Mouse (Mus musculus) thymus, adult 2 months (tissue): Measurements from ENCODE around the gene Aym1. TPM values are rescaled to one million over a fixed set of nuclear protein-coding genes. Genes with fewer than 3 reads are reported as not detected.

Source experiments
- DNase-seq: peaks from one replicate; pipeline ENCODE4 v3.0.0; 2021
- H3K27ac ChIP-seq: fragments of 200-500 bp; 2 replicates; pipeline ENCODE4 v1.5.1; 2012; ENCODE audit warnings: low read length, control low read depth; ENCODE audit not compliant: control insufficient read depth, insufficient read depth
- H3K27me3 ChIP-seq: fragments of 200-500 bp; 2 replicates; pipeline ENCODE4 v1.6.1; 2012; ENCODE audit warnings: mild to moderate bottlenecking, low read length, moderate library complexity, mixed read lengths; ENCODE audit not compliant: control insufficient read depth, insufficient read depth
- H3K36me3 ChIP-seq: fragments of 200-500 bp; 2 replicates; pipeline ENCODE4 v1.6.1; 2012; ENCODE audit warnings: mild to moderate bottlenecking, low read length, moderate library complexity; ENCODE audit not compliant: control insufficient read depth, insufficient read depth
- H3K4me1 ChIP-seq: fragments of 200-500 bp; replicated peaks from 2 replicates; pipeline ENCODE4 v1.6.1; 2012; ENCODE audit warnings: low read length; ENCODE audit not compliant: control insufficient read depth, insufficient read depth
- H3K4me3 ChIP-seq: fragments of 200-500 bp; 2 replicates; pipeline ENCODE4 v1.5.1; 2012; ENCODE audit warnings: mild to moderate bottlenecking, low read length, control low read depth, moderate library complexity; ENCODE audit not compliant: control insufficient read depth, insufficient read depth
- CTCF ChIP-seq: fragments of 200-500 bp; IDR thresholded peaks from 2 replicates; pipeline ENCODE4 v1.5.1; 2012; ENCODE audit warnings: mild to moderate bottlenecking, control low read depth, low read length, moderate library complexity, borderline replicate concordance; ENCODE audit not compliant: control insufficient read depth, poor library complexity, insufficient read depth; ENCODE audit errors: extremely low read depth
- POLR2A ChIP-seq: fragments of 200-500 bp; IDR thresholded peaks from 2 replicates; pipeline ENCODE4 v1.6.1; 2012; ENCODE audit warnings: mild to moderate bottlenecking, low read length, control low read depth, moderate library complexity; ENCODE audit not compliant: control insufficient read depth, poor library complexity, insufficient read depth; ENCODE audit errors: extremely low read depth
- WGBS: fragments of 180-500 bp; shearing (Covaris S2); methylation state at CpG from one replicate; pipeline ENCODE4 v1.1.7; 2018; 5-methylcytosine and 5-hydroxymethylcytosine counted together
- polyA plus RNA-seq: library from polyadenylated mRNA; depleted of rRNA; stranded (reverse); fragments of >200 nt; gene quantifications from 2 replicates; pipeline ENCODE4 v1.2.3, GENCODE M21; 2012; rRNA removed

Gene Aym1
- polyA plus RNA-seq, 1 experiment = not detected

DNA sequence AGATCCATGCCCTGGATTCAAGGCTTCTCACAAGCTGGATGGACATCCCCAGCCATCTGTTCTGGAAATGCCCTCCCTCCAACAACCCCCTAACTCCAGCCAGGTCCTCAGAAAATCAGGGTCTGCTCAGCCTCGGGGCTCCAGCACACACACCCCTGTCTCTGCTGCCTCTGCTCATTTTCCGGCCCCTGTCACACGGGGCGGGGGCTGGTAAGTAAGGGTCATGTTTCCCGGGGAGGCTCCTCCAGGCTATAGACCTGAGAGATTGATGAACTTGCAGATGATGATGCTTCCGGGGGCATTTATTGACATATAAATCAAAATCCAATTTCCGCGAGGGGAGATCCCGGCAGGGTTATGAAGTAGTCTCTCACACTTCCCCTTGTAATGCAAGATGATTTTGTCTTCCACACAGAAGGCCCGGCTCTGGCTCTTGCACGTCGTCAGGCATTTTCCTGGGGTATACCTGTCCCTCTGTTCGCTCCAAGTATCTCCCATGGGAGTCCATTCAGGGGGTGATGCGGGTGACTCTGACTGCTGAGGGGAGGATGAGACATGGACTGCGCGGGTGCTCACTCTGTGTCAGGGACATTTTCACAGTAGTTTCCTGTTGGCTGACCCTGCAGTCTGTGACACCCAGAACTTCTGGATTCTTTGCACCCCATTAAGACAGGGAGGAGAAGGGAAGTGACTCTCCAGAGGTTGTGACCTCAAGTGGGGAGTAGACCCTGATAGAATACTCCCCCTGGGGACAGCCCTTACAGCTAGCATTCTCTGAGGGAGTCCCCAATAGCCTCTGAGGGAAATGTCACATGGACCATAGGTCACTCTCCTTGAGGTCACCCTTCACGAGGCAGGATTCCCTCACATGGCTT, 40.6 kb downstream of the Aym1 start:
- 86% methylated on average over 17 of the region's 17 CpGs for WGBS
- no peak overlapping the region for H3K4me3 ChIP-seq
- no peaks in the 10 kb centered on the region for H3K4me1 ChIP-seq
- H3K27me3 ChIP-seq = no peaks in the 10 kb centered on the region
- no peak overlapping the region for H3K27ac ChIP-seq
- DNase-seq = no peak
- TF ChIP-seq POLR2A (no peak), CTCF (no peak)
- H3K36me3 ChIP-seq = no peaks in the 10 kb centered on the region

- WGBS = 41% methylated on average over 11 of the region's 11 CpGs
- H3K36me3 ChIP-seq = no peaks in the 10 kb centered on the region
- no peak overlapping the region for H3K4me3 ChIP-seq
- TF ChIP-seq CTCF = no peak
- no peaks in the 10 kb centered on the region for H3K27me3 ChIP-seq
- no peak for DNase-seq
- no peak overlapping the region for H3K27ac ChIP-seq
- H3K4me1 ChIP-seq = no peaks in the 10 kb centered on the region
These were observed 45.6 kb downstream of the Aym1 start for GRCm38 (mm10) chr5:113402702-113403101.

DNA sequence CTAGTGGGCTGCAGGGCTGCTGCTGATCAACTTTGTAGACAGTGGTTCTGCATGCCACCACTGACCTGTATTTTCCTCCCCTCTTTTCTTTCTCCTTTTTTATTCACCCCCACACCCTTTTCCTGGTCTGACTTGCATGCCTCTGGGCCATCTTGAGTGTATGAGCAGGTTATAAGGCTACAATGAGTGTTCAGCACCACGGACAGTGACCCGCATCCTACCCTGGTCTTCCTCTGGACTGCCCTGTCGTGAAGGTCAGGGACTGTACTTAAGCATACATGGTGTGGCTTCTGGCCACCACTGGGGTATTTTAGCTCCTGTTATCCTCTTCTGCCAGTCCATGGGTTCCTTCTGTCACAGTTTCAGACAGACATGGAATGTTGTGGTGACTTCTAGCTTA, 50.3 kb downstream of the Aym1 start:
- TF ChIP-seq CTCF (no peak), POLR2A (no peak)
- H3K4me1 ChIP-seq = no peaks in the 10 kb centered on the region
- H3K27me3 ChIP-seq = no peaks in the 10 kb centered on the region
- DNase-seq = peak; percentile 4
- no peaks in the 10 kb centered on the region for H3K36me3 ChIP-seq
- no peak overlapping the region for H3K27ac ChIP-seq
- WGBS = 6% methylated on average over 3 of the region's 3 CpGs
- no peak overlapping the region for H3K4me3 ChIP-seq

Other genes with a start within 250 kb of the Aym1 start
- gene 2900026A02Rik, start 136.1 kb upstream of the Aym1 start, polyA plus RNA-seq = 6.9 and 7.8 TPM in 2 replicates
- gene Tmem211, start 130.4 kb upstream of the Aym1 start, polyA plus RNA-seq = 0.10 TPM in 1 of 2 replicates, not detected in the other
- gene Sgsm1, start 46.5 kb upstream of the Aym1 start, polyA plus RNA-seq = 0.71 and 1.0 TPM in 2 replicates
- gene Wscd2, start 133.0 kb downstream of the Aym1 start, polyA plus RNA-seq = 1.2 and 1.6 TPM in 2 replicates